Mouse (Mus musculus): ENCODE results near the gene Asic4.

GRCm38 (mm10) chr1:75435475-75436328 lies 14.5 kb upstream of the Asic4 start, which contains the start of gene Gmppa:
- TF ChIP-seq POLR2A (IDR thresholded peaks at IDR 0.05; ENCODE audit: control insufficient read depth, low read depth, low read length), result peak; percentile 89
- no peak for TF ChIP-seq CTCF (IDR thresholded peaks at IDR 0.05; ENCODE audit: control insufficient read depth, insufficient read depth, insufficient replicate concordance, low read depth, low read length)
